Mouse (Mus musculus) adipocyte (in vitro differentiated cells): Measurements from ENCODE around the gene Gm9958.

Source experiments
- DNase-seq: peaks from one replicate; pipeline ENCODE4 v3.0.0-alpha.2; 2016; ENCODE audit warnings: low spot score

Gm9958 gene

DNA sequence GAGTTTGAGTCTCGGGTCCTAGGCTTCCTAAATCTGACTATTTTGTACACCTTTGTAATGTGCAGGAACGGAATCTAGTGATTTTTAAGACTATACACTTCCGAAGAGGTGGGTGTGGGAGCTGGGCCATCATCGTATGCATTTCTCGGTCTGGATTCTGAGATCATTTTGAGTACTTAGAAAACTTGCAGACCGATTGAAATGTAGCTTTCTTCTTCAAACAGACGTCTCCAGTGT lies at the start of gene Gm9958:
Gene Gm9958, plus strand, starts transcription at position 138 of the 237 bp plus-strand sequence.
- DNase-seq, result no peak

GRCm38 (mm10) chr5:90331071-90331470 lies 35.9 kb upstream of the Gm9958 start:
- no peak for DNase-seq

DNA sequence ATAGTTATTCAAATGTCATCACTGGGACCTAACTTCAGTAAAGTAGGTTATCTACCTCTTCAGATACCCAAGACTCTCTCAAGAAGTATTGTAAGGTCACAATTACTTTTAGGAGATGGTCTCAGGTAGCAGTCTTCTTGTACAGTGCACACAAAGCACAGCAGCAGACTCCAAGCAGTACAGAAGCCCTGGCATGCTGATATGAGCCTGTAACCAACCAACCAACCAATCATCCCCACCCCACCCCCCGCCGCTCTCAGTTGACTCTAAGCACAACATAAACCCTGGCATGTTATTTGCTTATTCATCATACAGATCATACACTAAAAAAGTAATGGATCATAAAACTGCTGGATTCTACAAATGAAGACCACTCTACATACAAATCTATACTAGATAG lies 34.5 kb upstream of the Gm9958 start:
- DNase-seq, result no peak

DNA sequence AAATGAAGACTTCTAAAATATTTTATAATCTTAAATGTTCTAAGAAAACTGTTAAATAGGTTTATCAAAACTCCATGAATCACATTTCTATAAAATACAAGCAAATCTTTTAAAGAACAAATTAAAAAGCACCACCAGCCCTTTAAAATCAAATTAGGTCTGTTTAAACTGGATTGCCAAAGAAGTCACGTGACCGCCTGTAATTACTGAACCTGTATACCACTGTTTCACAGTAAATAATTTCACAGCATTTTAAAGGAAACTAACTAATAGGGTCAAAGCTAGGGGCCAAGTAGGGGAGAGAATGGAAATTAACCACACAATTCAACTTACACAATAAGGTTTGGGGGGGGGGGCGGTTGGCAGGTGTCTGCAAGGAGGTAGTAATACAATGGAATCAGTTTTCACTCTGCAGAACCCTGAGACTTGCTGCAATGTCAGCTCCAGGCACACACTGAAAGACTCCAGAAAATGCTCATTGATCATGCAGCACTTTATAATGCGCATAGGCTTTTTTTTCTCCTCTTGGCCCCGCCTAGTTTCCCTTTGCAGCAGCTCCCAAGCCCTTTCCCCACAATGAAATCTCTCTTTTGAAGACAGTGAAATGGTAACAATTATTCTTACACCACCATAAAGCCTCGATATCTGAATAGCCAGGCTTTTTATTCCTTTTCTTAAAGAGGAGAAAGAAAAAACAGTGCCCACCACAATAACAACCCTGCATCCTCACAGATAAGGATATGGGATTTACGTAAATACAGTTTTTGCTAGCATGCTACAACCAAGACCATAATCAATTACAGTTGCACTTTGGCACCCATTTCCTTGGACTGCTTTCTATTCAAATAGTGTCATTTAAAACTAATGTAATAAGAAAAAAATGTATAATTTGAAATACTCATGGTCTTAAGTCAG lies 28.6 kb upstream of the Gm9958 start:
- DNase-seq, result no peak

DNA sequence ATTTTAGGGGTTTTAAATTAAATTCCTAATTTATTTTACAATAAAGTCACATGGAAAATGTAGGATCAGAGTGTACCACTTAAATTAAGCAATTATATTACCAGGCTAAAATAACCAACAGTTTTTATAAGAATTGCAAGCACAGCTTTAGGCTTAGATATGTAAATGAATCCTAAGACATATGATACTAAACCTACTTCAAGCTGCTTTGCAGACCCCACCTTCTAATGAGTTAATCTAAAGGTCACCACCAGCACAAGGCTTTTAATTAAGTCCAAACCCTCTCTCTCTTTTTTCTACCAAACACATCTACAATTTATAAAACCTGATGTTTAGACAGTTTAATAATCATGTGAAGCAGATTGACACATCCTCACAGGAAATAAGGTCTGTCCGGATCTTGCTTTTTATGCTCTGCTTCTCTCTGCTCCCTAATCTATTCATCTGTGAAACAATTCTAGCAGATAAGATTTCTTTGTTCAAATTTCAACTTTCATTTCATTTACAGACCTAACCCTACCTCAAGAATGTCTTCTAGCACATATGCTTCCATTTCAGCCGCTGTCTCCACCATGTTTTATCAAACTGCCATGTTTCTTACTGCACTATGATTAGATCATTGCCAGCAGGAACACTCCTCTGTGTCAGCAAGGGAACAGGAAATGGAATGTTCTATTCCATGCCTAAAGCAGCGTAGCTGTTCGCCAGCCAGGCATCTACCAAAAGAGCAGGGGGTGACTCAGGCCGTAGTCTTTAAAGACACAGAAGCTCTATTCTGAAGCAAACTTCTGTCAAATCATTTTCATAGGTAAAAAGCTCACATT lies 27.7 kb upstream of the Gm9958 start:
- DNase-seq, result peak; percentile 90

DNA sequence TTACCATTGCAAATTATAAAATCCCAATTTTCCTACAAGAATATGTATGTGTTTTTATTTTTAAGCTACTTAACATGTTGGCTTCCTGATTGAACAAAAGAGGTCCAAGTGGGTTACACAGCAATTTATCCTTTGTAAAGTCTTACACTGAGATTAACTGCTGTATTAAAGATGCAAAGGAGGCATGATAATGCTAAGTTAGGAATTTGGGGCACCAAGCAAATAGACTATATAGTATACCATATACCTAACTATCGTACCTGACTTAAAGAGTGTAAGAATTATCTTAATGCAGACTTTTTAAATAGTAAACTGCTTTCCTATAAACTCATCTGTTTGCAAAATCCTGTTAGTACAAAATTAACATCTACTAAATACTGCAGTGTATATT lies 27.1 kb upstream of the Gm9958 start:
- DNase-seq, result no peak

- peak; percentile 78 for DNase-seq
These were observed 26.2 kb upstream of the Gm9958 start for GRCm38 (mm10) chr5:90340847-90341246.

DNA sequence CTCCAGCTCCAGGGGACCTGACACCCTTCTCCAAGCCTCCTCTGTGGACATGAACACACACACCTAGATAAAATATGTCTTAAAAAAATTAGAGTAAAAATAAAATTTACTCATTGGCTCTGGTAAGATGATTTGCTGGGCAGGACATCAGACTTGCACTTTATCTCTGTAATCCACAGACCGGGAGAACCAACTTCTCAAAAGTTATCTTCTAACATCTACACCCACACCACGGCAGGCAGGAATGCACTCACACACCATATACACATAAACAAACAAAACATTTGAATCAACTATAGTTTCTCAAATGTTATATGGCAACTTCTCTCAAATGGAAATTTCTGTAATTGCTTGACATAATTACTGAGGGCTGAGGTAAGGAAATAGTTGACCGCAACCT lies 20.1 kb upstream of the Gm9958 start:
- DNase-seq, result no peak

DNA sequence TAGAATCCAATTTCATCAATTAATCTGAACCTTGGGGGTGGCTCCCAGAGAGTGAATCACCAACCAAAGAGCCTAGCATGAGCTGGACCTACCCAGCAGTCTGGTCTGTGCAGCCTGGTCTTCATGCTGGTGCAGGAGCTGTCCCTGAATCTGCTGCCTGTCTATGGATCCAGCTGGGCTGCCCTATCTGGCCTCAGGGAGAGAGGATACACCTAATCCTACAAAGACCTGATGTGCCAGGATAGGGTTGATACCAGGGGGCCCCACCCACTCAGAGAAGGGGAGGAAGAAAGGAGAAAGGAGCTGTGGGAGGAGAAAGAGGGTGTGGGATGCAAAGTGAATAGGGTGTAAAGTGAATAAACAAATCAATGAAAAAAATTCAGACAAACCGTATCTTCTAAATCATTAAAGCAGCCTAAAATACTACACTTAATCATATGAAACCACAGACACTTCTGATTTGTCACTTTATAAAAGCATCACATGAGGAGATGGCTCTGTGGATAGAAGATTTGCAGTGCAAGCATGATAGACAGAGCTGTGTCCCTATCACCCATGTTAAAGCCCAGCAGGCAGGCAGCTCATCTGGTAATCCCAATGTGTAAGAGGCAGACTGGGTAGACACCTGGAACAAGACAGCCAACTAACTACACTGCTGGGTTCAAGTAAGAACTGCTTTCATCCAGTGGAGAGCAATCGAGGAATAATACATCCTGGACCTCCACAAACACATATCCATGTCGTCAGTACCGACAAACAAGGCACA lies 13.3 kb upstream of the Gm9958 start:
- no peak for DNase-seq

DNA sequence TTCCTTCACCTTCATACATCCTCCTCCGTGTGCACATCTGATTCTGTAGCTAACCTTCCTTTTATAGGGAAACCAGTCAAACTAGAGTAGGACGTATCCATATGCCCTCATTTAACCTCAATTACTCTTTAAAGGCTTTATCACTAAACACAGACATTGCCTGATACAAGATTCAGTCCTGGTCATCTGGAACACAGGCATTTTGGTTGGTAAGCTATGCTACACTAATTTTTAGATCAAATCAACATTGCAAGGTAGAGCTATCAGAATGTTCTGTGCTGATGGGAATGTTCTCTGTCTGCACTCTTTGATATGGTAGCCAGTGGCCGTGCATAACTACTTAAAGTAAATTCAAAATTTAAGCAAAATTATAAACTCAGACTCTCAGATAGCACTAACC lies 11.2 kb upstream of the Gm9958 start:
- no peak for DNase-seq

- peak; percentile 97 for DNase-seq
These were observed 2.5 kb upstream of the Gm9958 start for GRCm38 (mm10) chr5:90364526-90364925.

GRCm38 (mm10) chr5:90365141-90365951 lies 1.7 kb upstream of the Gm9958 start:
- DNase-seq, result peak; percentile 57

DNA sequence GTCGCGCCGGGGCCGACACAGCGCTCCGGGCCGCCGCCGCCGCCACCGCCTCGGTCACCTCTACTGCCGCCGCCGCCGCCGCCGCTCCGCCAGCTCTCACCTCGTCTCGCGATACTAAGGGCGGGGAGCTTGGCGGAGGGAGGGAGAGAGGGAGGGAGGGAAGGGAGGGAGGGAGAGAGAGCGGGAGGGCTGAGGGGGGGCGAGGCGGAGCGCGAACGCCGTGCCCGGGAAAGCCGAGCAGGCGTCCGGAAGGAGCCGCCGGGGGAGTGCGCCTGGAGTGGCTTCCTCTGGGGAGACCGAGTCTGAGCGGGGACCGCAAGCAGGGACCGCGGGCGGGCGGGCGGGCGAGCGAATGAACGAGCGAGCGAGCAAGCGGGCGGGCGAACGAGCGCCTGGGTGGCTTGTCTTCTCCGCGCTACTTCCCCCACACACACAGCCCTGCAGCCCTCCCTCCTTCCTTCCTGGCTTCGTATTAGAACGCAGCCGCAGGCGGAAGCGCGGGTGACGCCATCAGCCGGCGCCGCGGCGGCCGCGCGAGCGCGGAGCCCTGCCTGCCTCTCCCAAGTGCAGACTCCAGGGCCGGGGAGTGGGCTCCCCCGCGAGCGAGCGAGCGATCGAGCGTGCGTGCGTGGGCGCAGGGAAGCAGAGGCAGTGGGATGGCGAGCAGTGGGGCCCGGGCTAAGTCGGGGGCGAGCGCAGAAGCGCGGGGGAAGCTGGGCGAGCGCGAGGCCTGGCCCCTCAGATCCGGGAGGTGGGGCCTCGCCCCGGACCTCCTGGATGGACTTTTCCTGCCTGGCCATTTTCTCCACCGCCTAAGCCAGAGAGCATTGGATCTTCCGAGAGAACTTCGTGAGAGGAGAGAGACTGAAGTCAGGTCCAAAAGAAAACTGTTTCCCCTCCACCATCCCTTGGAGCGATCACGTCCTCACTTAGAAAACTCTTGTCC lies 610 bp upstream of the Gm9958 start, which contains the start of gene Ankrd17:
Gene Ankrd17, minus strand, starts transcription at position 457 of the 946 bp plus-strand sequence.
- peak; percentile 97 for DNase-seq

DNA sequence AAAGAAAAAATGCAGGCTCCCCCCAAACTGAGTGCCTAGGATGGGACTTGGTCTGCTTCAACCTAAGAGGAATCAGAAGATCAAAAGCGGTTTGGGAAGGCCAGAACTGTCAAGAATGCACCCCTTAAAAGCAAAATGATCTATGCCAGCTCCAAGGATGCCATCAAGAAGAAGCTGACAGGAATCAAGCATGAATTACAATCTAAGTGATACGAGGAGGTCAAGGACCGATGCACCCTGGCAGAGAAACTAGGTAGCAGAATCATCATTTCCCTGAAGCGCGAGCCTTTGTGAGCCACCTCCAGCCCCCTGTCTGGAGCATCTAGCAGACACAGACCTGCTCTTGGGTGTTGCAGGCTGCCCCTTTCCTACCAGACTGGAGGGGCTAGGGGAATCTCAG lies 3.4 kb downstream of the Gm9958 start:
- no peak for DNase-seq

- DNase-seq, result no peak
These were observed 6.7 kb downstream of the Gm9958 start for GRCm38 (mm10) chr5:90373708-90374107.

GRCm38 (mm10) chr5:90381458-90381857 lies 14.5 kb downstream of the Gm9958 start:
- DNase-seq, result peak; percentile 71

- DNase-seq, result no peak
These were observed 16.1 kb downstream of the Gm9958 start for GRCm38 (mm10) chr5:90383080-90383479.

- no peak for DNase-seq
These were observed 26.8 kb downstream of the Gm9958 start for GRCm38 (mm10) chr5:90393764-90394163.

DNA sequence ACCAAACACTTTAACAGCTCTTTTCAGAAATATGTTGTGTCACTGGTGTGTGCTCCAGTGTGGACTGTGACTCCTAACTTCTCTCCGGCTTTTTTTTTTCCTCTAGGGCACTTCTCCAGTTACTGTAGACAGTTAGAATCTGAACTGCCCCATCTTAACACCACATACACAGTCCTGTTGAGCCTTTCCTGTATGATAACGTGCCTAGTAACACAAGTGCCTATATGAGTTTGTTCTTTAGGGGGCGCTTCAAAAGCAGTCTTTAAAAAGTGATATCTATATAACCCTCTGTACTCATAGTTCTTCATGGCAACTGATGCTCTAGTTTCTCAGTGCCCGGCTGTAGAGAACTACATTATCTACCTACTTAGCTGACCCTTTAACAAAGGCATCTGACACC lies 27.3 kb downstream of the Gm9958 start:
- no peak for DNase-seq

DNA sequence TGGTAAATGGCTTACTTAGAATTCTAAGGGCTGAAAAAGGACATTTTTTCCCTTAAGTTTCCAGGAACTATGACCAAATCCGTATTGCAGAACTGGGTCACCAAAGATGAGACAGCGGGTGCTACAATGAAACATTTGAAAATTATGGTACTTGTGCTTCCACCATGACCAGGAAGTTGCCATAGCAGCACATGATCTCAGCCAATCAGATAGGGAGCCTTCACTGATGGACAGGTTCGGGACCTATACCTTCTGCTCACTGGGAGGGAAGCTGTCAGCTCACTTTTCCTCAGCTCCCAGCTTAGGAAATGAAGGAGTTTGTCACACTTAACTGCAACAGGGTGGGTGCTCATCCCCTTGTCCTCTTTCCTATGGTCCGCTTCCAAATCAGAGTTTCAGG lies 29.8 kb downstream of the Gm9958 start:
- no peak for DNase-seq

GRCm38 (mm10) chr5:90405210-90405609 lies 38.2 kb downstream of the Gm9958 start:
- DNase-seq, result peak; percentile 46
